Mouse (Mus musculus) hindbrain, embryonic 16.5 days (tissue): ENCODE results near the gene Vinac1. TPM values are rescaled to one million over a fixed set of nuclear protein-coding genes. Genes with fewer than 3 reads are reported as not detected.

ENCODE experiments used
- ATAC-seq: fragments of 200-750 bp; cut with Nextera tagmentation; 2 replicates; pipeline ENCODE4 v1.8.0; 2017; ENCODE audit warnings: moderate TSS enrichment, moderate library complexity
- H3K27ac ChIP-seq: fragments of 300-500 bp; sonication (generic); 2 replicates; pipeline ENCODE4 v1.5.1; 2014; ENCODE audit warnings: low read depth, mild to moderate bottlenecking, control low read depth, low read length, moderate library complexity
- H3K27me3 ChIP-seq: fragments of 300-500 bp; sonication (generic); replicated peaks from 2 replicates; pipeline ENCODE4 v1.6.1; 2014; ENCODE audit warnings: low read length; ENCODE audit not compliant: control insufficient read depth, insufficient read depth
- H3K36me3 ChIP-seq: fragments of 300-500 bp; sonication (generic); 2 replicates; pipeline ENCODE4 v1.6.1; 2014; ENCODE audit warnings: mild to moderate bottlenecking, low read length, moderate library complexity, mixed read lengths; ENCODE audit not compliant: control insufficient read depth, insufficient read depth
- H3K4me1 ChIP-seq: fragments of 300-500 bp; sonication (generic); 2 replicates; pipeline ENCODE4 v1.6.1; 2014; ENCODE audit warnings: low read depth, low read length; ENCODE audit not compliant: control insufficient read depth, insufficient read depth
- H3K4me2 ChIP-seq: fragments of 300-500 bp; sonication (generic); 2 replicates; pipeline ENCODE4 v1.6.1; 2014; ENCODE audit warnings: mild to moderate bottlenecking, low read length, control low read depth, moderate library complexity
- H3K4me3 ChIP-seq: fragments of 300-500 bp; sonication (generic); 2 replicates; pipeline ENCODE4 v1.5.1; 2014; ENCODE audit warnings: mild to moderate bottlenecking, low read length, control low read depth, moderate library complexity
- H3K9ac ChIP-seq: fragments of 300-500 bp; sonication (generic); 2 replicates; pipeline ENCODE4 v1.6.1; 2014; ENCODE audit warnings: low read depth, mild to moderate bottlenecking, control low read depth, low read length, moderate library complexity
- H3K9me3 ChIP-seq: fragments of 300-500 bp; sonication (generic); 2 replicates; pipeline ENCODE4 v1.6.1; 2014; ENCODE audit warnings: mild to moderate bottlenecking, low read length, moderate library complexity; ENCODE audit not compliant: control insufficient read depth
- WGBS: fragments of 180-500 bp; shearing (Covaris S2); extraction: QIAGEN DNeasy Blood & Tissue Kit; methylation state at CpG from one replicate; pipeline ENCODE4 v1.1.7; 2014; 5-methylcytosine and 5-hydroxymethylcytosine counted together
- polyA plus RNA-seq: library from polyadenylated mRNA; unstranded; fragments of >200 nt; fragmentation: Nextera tagmentation; extraction: Ambion mirVana; gene quantifications from 2 replicates; pipeline ENCODE4 v1.2.1, GENCODE M21; 2015

Vinac1 gene
- polyA plus RNA-seq, 1 experiment from 2014 or later, result 0.70 TPM

DNA sequence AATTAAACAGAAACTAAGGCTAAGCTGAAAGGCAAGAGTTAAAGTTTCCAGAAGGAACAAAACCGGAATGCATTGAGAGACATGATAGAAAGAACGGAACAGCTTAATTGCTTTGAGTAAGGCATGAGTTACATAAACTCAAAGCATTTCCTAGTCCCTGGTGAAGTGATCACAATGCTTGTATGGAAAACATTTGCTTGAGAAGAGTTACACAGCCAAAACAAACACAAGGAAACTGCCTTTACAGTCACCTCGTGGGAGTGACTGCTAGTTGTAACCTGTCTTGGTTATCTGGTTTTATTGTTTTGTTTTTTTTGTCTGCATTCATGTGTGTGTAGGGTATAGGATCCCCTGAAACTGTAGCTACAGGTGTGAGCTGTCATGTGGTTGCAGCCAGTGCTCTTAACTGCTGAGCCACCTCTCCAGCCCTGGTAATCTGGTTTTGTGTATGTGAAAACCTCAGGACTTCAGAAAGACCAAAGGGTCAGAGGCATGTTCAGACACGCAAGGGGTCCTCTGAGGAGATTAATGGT lies 4.5 kb upstream of the Vinac1 start:
- no peaks in the 10 kb centered on the region for H3K4me1 ChIP-seq
- no peak overlapping the region for H3K27ac ChIP-seq
- no peaks in the 10 kb centered on the region for H3K36me3 ChIP-seq
- peaks cover 4% of the 10 kb centered on the region; the same call in 1 of the 2 replicates for H3K9me3 ChIP-seq
- no peak overlapping the region for H3K9ac ChIP-seq
- H3K4me3 ChIP-seq, result no peak overlapping the region
- no peaks in the 10 kb centered on the region for H3K27me3 ChIP-seq
- 80% methylated on average over 4 of the region's 4 CpGs for WGBS
- H3K4me2 ChIP-seq, result no peak overlapping the region
- no peak for ATAC-seq

DNA sequence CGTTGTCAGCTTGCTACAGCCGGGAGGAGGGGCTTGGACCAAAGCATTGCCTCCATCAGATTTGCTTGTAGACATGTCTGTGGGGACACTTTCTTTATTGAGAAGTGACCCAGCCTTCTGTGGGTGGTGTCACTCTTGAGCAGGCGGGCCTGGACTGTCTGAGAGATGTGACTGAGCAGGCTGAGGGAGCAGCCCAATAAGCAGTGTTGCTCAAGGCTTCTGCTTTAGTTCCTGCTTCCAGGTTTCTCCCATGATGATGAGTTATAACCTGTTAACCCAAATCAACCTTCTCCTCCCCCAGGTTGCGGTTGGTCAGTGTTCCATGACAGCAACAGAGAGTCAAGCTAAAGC lies 1.2 kb downstream of the Vinac1 start:
- Histone ChIP-seq H3K36me3 (no peaks in the 10 kb centered on the region), H3K27ac (no peak overlapping the region), H3K4me1 (no peaks in the 10 kb centered on the region), H3K27me3 (no peaks in the 10 kb centered on the region), H3K9ac (no peak overlapping the region), H3K4me2 (no peak overlapping the region), H3K4me3 (no peak overlapping the region), H3K9me3 (no peaks in the 10 kb centered on the region)
- no peak for ATAC-seq
- WGBS, result 83% methylated on average over 4 of the region's 4 CpGs

DNA sequence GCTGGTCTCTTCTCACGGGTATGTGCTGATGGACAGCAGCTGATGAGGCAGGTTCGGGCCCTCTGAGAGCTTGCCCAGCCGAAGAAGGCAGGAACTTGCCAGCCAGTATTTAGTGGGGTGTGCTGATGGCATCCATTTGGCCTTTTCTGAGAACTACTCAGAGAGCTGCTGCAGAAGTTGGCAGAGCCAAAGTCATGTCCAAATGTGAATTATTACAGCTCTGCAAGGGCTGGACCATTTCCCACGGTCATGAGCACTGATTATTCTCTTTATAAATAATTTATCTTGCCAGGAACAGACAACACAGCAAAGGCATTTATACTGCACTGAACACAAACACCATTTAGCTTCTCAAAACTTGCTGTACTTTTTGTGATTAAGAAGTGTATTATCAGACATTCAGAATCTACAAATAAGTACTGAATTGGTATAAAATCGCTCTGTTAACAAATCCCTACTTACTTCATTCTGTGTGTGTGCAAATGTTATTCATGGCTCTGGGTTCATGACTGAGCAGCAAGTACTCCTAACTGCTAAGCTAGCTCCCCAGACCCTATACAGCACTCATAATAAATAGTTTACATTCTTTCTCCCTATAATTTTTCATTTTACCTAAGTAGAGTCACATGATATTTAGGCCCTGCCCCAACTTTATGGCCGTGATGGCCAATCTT lies 1.7 kb downstream of the Vinac1 start:
- Histone ChIP-seq H3K27me3 (no peaks in the 10 kb centered on the region), H3K9ac (no peak overlapping the region), H3K4me1 (no peaks in the 10 kb centered on the region), H3K4me3 (no peak overlapping the region), H3K4me2 (no peak overlapping the region), H3K9me3 (no peaks in the 10 kb centered on the region), H3K36me3 (no peaks in the 10 kb centered on the region), H3K27ac (no peak overlapping the region)
- WGBS, result 68% methylated on average over 6 of the region's 6 CpGs
- peak; percentile 34; the same call in 1 of the 2 replicates for ATAC-seq

DNA sequence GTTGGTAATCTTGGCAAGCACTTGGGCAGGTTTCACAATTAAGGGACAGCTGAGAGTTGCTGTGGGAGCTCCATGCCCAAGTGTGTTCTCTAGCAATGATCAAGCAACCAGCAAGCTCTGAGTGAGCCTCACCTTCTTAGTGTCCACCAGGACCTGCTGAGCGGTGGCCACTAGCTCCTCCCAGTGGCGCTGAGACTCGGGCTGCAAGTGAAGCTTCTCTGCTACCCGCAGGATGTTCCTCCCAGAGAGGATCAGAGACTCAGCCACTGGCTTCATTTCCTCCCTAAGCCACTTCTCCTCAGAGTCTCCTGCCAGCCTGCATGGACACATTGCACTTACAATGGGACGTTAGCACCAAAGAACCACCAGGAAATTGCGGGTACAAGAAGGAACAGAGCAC lies 7.4 kb downstream of the Vinac1 start:
- Histone ChIP-seq H3K4me1 (peaks cover 10% of the 10 kb centered on the region), H3K9me3 (no peaks in the 10 kb centered on the region), H3K9ac (no peak overlapping the region), H3K36me3 (no peaks in the 10 kb centered on the region), H3K4me2 (no peak overlapping the region), H3K27ac (no peak overlapping the region), H3K4me3 (no peak overlapping the region), H3K27me3 (peaks cover 2% of the 10 kb centered on the region; the same call in 1 of the 2 replicates)
- no peak for ATAC-seq
- WGBS, result 37% methylated on average over 6 of the region's 6 CpGs

DNA sequence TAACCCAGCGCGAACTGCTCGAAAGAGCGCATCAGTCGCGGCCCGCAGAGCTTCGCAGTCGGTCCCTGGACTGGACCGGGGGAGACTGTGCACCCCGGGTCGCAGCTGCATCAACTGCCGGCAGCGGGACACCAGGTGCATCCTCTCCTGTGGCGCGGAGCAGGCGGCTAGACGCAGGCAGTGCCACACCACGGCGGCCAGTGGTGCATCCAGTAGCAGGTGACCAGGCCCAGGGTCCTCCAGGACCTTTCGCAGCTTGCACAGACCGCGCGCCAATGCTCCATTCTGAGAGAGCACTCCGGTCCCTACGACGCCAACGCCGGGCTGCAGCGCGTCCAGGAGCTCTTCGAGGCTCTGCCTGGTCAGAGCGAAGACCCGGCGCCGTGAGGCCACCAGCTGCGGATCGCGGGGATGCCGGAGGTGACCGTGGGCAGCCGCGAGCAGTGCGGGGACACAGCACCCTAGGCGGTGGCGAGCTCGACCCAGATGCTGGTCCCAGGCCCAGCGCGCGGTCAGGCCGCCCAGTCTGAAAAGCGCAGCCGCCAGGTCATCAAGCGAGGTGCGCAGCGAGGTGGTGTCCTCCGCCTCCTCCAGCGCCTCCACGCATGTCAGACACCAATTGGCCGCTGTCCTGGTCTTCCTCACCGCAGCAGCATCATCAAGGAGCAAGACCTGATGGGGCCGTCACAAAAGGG lies 8.9 kb downstream of the Vinac1 start:
- peaks cover 10% of the 10 kb centered on the region for H3K4me1 ChIP-seq
- peaks cover 2% of the 10 kb centered on the region for H3K27me3 ChIP-seq
- no peaks in the 10 kb centered on the region for H3K9me3 ChIP-seq
- peak; percentile 90 for ATAC-seq
- H3K9ac ChIP-seq, result peak overlapping the region; percentile 79
- no peaks in the 10 kb centered on the region for H3K36me3 ChIP-seq
- peak overlapping the region; percentile 97 for H3K4me2 ChIP-seq
- H3K4me3 ChIP-seq, result peak overlapping the region; percentile 54
- 3% methylated on average over 56 of the region's 62 CpGs for WGBS
- peak overlapping the region; percentile 39; the same call in 1 of the 2 replicates for H3K27ac ChIP-seq

DNA sequence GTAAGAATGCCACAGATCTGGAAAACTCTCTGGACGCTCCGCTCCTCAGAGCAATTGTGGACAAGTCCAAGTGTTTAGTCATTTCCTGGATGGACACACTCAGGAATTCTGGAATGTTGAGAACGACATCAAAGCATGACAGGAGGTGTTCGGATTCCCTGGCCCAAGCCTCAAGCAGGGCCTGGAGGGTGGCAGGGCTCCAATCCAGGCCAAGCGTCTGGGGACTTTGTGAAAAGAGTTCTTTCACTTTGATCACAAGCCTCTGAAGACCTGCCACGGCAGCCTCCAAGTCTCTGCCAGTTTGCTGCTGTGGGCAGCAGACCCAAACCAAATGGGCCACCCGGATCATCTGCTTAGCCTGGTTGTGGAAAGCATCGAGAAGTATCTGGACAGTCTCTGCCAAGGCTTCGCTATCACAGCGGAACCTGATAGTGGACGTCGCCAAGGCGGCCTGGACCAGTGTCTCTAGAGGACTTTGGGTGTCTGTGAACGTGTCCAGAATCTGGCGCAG lies 9.5 kb downstream of the Vinac1 start:
- Histone ChIP-seq H3K4me2 (peak overlapping the region; percentile 97), H3K27me3 (peaks cover 2% of the 10 kb centered on the region), H3K9ac (peak overlapping the region; percentile 79), H3K4me1 (peaks cover 10% of the 10 kb centered on the region), H3K36me3 (no peaks in the 10 kb centered on the region), H3K27ac (no peak overlapping the region), H3K9me3 (no peaks in the 10 kb centered on the region), H3K4me3 (peak overlapping the region; percentile 54)
- WGBS, result 23% methylated on average over 15 of the region's 15 CpGs
- ATAC-seq, result no peak

- Histone ChIP-seq H3K4me1 (peaks cover 10% of the 10 kb centered on the region), H3K9ac (no peak overlapping the region), H3K9me3 (no peaks in the 10 kb centered on the region), H3K4me2 (no peak overlapping the region), H3K4me3 (no peak overlapping the region), H3K36me3 (no peaks in the 10 kb centered on the region), H3K27me3 (peaks cover 2% of the 10 kb centered on the region; the same call in 1 of the 2 replicates), H3K27ac (no peak overlapping the region)
- no peak for ATAC-seq
- WGBS, result 80% methylated on average over 5 of the region's 5 CpGs
Measured at GRCm38 (mm10) chr2:129035381-129035780, 12.6 kb downstream of the Vinac1 start.

- Histone ChIP-seq H3K27ac (no peak overlapping the region), H3K4me2 (no peak overlapping the region), H3K4me3 (no peak overlapping the region), H3K9ac (no peak overlapping the region), H3K9me3 (no peaks in the 10 kb centered on the region), H3K27me3 (no peaks in the 10 kb centered on the region), H3K36me3 (0 out of 2 replicates have a peak, but pooled peaks cover 2% of the 10 kb centered on the region), H3K4me1 (no peaks in the 10 kb centered on the region)
- 85% methylated on average over 9 of the region's 9 CpGs for WGBS
- no peak for ATAC-seq
Measured at GRCm38 (mm10) chr2:129024820-129025219, 23.2 kb downstream of the Vinac1 start.

- H3K4me3 ChIP-seq, result no peak overlapping the region
- no peak for ATAC-seq
- H3K36me3 ChIP-seq, result no peaks in the 10 kb centered on the region; the same call in none of the 2 replicates
- H3K4me1 ChIP-seq, result no peaks in the 10 kb centered on the region
- WGBS, result 92% methylated on average over 2 of the region's 2 CpGs
- no peaks in the 10 kb centered on the region for H3K9me3 ChIP-seq
- no peak overlapping the region for H3K4me2 ChIP-seq
- no peak overlapping the region for H3K9ac ChIP-seq
- H3K27ac ChIP-seq, result no peak overlapping the region
- no peaks in the 10 kb centered on the region for H3K27me3 ChIP-seq
Measured at GRCm38 (mm10) chr2:129020106-129020505, 27.9 kb downstream of the Vinac1 start.
